Mouse (Mus musculus) midbrain, embryonic 11.5 days (tissue): ENCODE measurements around the gene Scgn. TPM values are rescaled to one million over a fixed set of nuclear protein-coding genes. Genes with fewer than 3 reads are reported as not detected.

Experiments
- ATAC-seq: fragments of 200-750 bp; cut with Nextera tagmentation; 2 replicates; pipeline ENCODE4 v1.8.0; 2017; ENCODE audit warnings: moderate TSS enrichment, moderate library complexity; ENCODE audit not compliant: low FRiP score
- DNase-seq: peaks from one replicate; pipeline ENCODE4 v3.0.0; 2015; ENCODE audit warnings: low spot score; ENCODE audit errors: missing footprints
- H3K27ac ChIP-seq: fragments of 300-500 bp; sonication (generic); 2 replicates; pipeline ENCODE4 v1.5.1; 2014; ENCODE audit warnings: low read depth, low read length
- H3K27me3 ChIP-seq: fragments of 300-500 bp; sonication (generic); 2 replicates; pipeline ENCODE4 v1.6.1; 2014; ENCODE audit warnings: mild to moderate bottlenecking, low read length, moderate library complexity, mixed read lengths; ENCODE audit not compliant: control insufficient read depth, insufficient read depth
- H3K36me3 ChIP-seq: fragments of 300-500 bp; sonication (generic); 2 replicates; pipeline ENCODE4 v1.6.1; 2014; ENCODE audit warnings: mild to moderate bottlenecking, low read length, moderate library complexity, mixed read lengths; ENCODE audit not compliant: control insufficient read depth, insufficient read depth
- H3K4me1 ChIP-seq: fragments of 300-500 bp; sonication (generic); 2 replicates; pipeline ENCODE4 v1.6.1; 2014; ENCODE audit warnings: low read length; ENCODE audit not compliant: control insufficient read depth, insufficient read depth
- H3K4me2 ChIP-seq: fragments of 300-500 bp; sonication (generic); 2 replicates; pipeline ENCODE4 v1.6.1; 2014; ENCODE audit warnings: mild to moderate bottlenecking, moderate library complexity
- H3K4me3 ChIP-seq: fragments of 300-500 bp; sonication (generic); 2 replicates; pipeline ENCODE4 v1.5.1; 2014; ENCODE audit warnings: low read depth, low read length
- H3K9ac ChIP-seq: fragments of 300-500 bp; sonication (generic); 2 replicates; pipeline ENCODE4 v1.6.1; 2014; ENCODE audit warnings: low read length
- H3K9me3 ChIP-seq: fragments of 300-500 bp; sonication (generic); 2 replicates; pipeline ENCODE4 v1.6.1; 2016; ENCODE audit warnings: low read length; ENCODE audit not compliant: control insufficient read depth
- WGBS: fragments of 180-500 bp; shearing (Covaris S2); extraction: QIAGEN DNeasy Blood & Tissue Kit; methylation state at CpG from one replicate; pipeline ENCODE4 v1.1.7; 2014; 5-methylcytosine and 5-hydroxymethylcytosine counted together
- polyA plus RNA-seq: library from polyadenylated mRNA; unstranded; fragments of >200 nt; fragmentation: Nextera tagmentation; extraction: Ambion mirVana; gene quantifications from 2 replicates; pipeline ENCODE4 v1.2.1, GENCODE M21; 2014

Gene Scgn
- polyA plus RNA-seq, 1 experiment from 2014 or later: 0.56 TPM

- Histone ChIP-seq H3K27ac (peak overlapping the region; percentile 14; the same call in 1 of the 2 replicates), H3K4me3 (no peak overlapping the region), H3K36me3 (no peaks in the 10 kb centered on the region), H3K4me2 (no peak overlapping the region), H3K9me3 (no peaks in the 10 kb centered on the region), H3K27me3 (no peaks in the 10 kb centered on the region), H3K9ac (no peak overlapping the region), H3K4me1 (0 out of 2 replicates have a peak, but pooled peaks cover 3% of the 10 kb centered on the region)
- ATAC-seq (peak; percentile 88), DNase-seq (peak; percentile 90)
- 37% methylated on average over 14 of the region's 14 CpGs for WGBS
Observed at GRCm38 (mm10) chr13:23949484-23950246, 41.3 kb downstream of the Scgn start.

- no peak for ATAC-seq
- H3K4me2 ChIP-seq: no peak overlapping the region
- H3K9ac ChIP-seq: no peak overlapping the region
- no peaks in the 10 kb centered on the region for H3K36me3 ChIP-seq
- no peaks in the 10 kb centered on the region for H3K9me3 ChIP-seq
- 45% methylated on average over 2 of the region's 2 CpGs for WGBS
- H3K4me3 ChIP-seq: no peak overlapping the region
- 0 out of 2 replicates have a peak, but pooled peaks cover 3% of the 10 kb centered on the region for H3K4me1 ChIP-seq
- no peak for DNase-seq
- H3K27ac ChIP-seq: no peak overlapping the region
- H3K27me3 ChIP-seq: no peaks in the 10 kb centered on the region
Observed at GRCm38 (mm10) chr13:23946254-23946653, 44.8 kb downstream of the Scgn start.

DNA sequence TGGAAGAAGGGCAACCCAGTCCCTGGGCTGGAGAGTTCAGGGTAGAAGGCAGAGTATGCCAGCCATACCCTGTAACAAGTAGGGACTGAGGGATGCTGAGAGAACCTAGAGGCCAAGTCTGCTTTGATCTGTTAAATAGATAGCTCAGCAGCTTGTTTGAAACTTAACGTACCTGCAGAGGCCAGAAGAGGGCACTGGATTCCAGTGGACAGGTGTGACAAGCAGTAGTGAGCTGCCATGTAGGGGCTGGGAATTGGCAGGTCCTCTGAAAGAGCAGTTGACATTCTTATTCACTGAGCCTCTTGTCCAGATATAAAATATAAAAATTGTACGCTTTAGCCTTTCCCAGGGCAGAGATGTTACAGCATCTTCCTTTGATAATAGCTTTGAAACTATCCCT, 48.2 kb downstream of the Scgn start:
- H3K27me3 ChIP-seq: no peaks in the 10 kb centered on the region
- ATAC-seq: no peak
- H3K36me3 ChIP-seq: no peaks in the 10 kb centered on the region
- H3K4me2 ChIP-seq: no peak overlapping the region
- WGBS: 63% methylated on average over 2 of the region's 2 CpGs
- H3K9me3 ChIP-seq: no peaks in the 10 kb centered on the region
- no peak overlapping the region for H3K4me3 ChIP-seq
- H3K27ac ChIP-seq: no peak overlapping the region
- no peak for DNase-seq
- no peaks in the 10 kb centered on the region for H3K4me1 ChIP-seq
- H3K9ac ChIP-seq: no peak overlapping the region

DNA sequence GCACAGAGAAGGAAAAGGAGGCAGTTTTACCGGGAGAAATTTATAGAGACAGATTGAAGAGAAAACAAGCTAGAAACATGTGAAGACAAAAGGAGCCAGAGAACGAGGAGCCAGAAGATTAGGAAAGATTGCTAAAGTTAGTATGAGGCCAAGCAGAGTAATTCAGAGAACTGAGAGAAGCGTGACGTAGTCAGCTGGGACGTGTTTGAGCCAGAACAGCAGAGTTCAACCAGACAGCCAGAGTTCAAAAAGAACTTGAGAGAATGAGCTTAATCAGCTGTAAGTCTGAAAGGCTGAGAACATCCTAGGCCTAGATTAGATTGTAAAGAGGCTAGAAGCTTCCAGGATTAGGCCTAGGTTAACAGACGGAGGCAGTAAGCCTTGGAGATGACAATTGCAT, 50.7 kb downstream of the Scgn start:
- H3K27me3 ChIP-seq: no peaks in the 10 kb centered on the region
- H3K27ac ChIP-seq: no peak overlapping the region
- H3K4me2 ChIP-seq: no peak overlapping the region
- H3K9ac ChIP-seq: no peak overlapping the region
- WGBS: 52% methylated on average over 6 of the region's 6 CpGs
- H3K4me1 ChIP-seq: no peaks in the 10 kb centered on the region
- DNase-seq (no peak), ATAC-seq (no peak)
- H3K9me3 ChIP-seq: no peaks in the 10 kb centered on the region
- no peak overlapping the region for H3K4me3 ChIP-seq
- H3K36me3 ChIP-seq: no peaks in the 10 kb centered on the region

- Histone ChIP-seq H3K9ac (no peak overlapping the region), H3K9me3 (no peaks in the 10 kb centered on the region), H3K4me1 (no peaks in the 10 kb centered on the region), H3K27ac (no peak overlapping the region), H3K4me3 (no peak overlapping the region), H3K27me3 (no peaks in the 10 kb centered on the region), H3K4me2 (no peak overlapping the region), H3K36me3 (no peaks in the 10 kb centered on the region)
- DNase-seq (no peak), ATAC-seq (no peak)
- WGBS: 89% methylated on average over 1 of the region's 1 CpGs
Observed at GRCm38 (mm10) chr13:23938699-23939098, 52.3 kb downstream of the Scgn start.

DNA sequence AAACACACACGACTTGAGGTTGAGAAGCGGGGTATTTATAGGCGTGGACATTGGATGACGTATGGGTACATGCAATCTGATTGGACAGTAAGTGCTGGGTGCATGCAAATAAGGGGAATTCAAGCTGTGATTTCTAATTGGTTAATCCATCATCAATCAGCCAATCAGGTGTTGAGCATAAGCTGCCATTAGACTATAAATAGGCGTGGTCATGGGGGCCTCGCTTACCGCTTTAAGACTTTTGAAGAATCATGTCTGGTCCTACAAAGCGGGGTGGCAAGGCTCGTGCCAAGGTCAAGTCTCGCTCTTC, 56.8 kb downstream of the Scgn start, which contains the start of gene Hist1h2aa:
Gene Hist1h2aa, plus strand, starts transcription at position 252 of the 310 bp plus-strand sequence.
- Histone ChIP-seq H3K27me3 (no peaks in the 10 kb centered on the region), H3K9me3 (no peaks in the 10 kb centered on the region), H3K4me2 (no peak within 1 kb of the TSS), H3K9ac (no peak within 1 kb of the TSS), H3K4me1 (no peaks in the 10 kb centered on the region), H3K36me3 (no peaks in the 10 kb centered on the region), H3K27ac (no peak within 1 kb of the TSS), H3K4me3 (no peak within 1 kb of the TSS)
- 92% methylated on average over 10 of the region's 10 CpGs for WGBS
- ATAC-seq (no peak), DNase-seq (no peak)

DNA sequence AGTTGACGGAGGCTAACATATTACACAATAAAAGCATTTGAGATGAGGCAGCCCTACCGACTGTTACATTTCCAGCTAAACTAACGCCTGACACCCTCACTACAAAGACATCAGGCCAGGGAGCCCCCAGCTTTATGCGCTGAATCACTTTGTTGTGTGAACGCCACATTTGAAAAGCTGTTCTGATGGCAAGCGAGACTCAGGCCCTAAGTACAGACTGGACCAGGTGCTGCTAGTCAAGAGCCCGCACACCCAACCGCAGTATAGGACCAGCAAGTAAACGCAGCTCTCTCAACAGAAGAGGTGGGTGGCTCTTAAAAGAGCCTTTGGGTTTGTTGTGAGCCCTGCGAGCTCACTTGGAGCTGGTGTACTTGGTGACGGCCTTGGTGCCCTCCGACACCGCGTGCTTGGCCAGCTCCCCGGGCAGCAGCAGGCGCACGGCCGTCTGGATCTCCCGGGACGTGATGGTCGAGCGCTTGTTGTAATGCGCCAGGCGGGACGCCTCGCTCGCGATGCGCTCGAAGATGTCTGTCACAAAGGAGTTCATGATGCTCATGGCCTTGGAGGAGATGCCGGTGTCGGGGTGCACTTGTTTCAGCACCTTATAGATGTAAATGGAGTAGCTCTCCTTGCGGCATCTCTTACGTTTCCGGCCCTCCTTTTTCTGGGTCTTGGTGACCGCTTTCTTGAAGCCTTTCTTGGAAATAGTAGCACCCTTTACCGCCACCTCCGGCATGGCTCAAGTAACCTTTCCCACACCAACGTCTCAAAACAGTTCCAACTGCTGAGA, 57.4 kb downstream of the Scgn start, which contains the start of gene Hist1h2ba:
Gene Hist1h2ba, minus strand, starts transcription at position 736 of the 790 bp plus-strand sequence.
- no peak within 1 kb of the TSS for H3K27ac ChIP-seq
- no peaks in the 10 kb centered on the region for H3K36me3 ChIP-seq
- no peak within 1 kb of the TSS for H3K4me3 ChIP-seq
- 92% methylated on average over 36 of the region's 39 CpGs for WGBS
- H3K4me2 ChIP-seq: no peak within 1 kb of the TSS
- no peaks in the 10 kb centered on the region for H3K4me1 ChIP-seq
- ATAC-seq: no peak
- no peak within 1 kb of the TSS for H3K9ac ChIP-seq
- H3K9me3 ChIP-seq: no peaks in the 10 kb centered on the region
- no peaks in the 10 kb centered on the region for H3K27me3 ChIP-seq
- DNase-seq: no peak

DNA sequence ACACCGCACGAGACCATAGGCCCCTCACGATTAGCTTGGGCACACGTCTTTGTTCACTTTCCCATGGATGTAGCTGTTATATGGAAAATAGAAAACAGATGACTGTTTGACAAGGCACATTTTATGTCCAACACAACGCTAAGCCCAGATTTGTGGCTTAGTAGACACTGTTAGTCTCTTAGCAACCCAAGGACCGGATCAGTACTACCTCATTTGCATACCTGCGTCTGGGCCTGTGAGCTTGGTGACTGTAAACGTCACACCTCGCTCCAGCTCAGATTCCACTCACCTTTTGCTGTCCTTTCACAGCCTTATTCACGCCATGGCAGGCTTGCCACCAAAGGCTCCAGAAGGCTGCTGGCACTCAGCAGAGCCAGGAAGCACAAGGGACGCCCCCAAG, 60.1 kb downstream of the Scgn start:
- H3K9ac ChIP-seq: no peak overlapping the region
- no peaks in the 10 kb centered on the region for H3K9me3 ChIP-seq
- WGBS: 74% methylated on average over 11 of the region's 11 CpGs
- peaks cover 2% of the 10 kb centered on the region; the same call in 1 of the 2 replicates for H3K4me1 ChIP-seq
- H3K4me3 ChIP-seq: no peak overlapping the region
- ATAC-seq: no peak
- no peak overlapping the region for H3K27ac ChIP-seq
- H3K36me3 ChIP-seq: no peaks in the 10 kb centered on the region
- H3K27me3 ChIP-seq: no peaks in the 10 kb centered on the region
- DNase-seq: no peak
- no peak overlapping the region for H3K4me2 ChIP-seq

DNA sequence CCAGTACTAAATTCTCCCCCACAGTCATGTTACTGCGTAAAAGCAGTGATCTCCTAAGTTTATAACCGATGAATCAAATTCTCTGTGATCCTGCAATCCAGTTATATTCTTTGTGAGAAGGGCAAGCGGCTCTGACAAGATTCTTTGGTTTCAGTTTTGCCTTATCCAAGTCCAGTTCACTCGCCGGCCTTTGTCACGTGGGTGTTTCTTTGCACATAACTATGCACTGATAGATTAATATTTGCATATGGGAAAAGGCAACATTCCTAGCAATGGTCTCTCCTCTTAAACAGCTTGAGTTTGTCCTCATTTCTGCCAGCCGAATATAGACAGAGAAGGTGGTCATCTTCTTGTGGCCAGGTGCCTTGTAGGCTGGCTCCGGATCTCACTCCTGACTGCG, 60.6 kb downstream of the Scgn start:
- peaks cover 2% of the 10 kb centered on the region; the same call in 1 of the 2 replicates for H3K4me1 ChIP-seq
- H3K9me3 ChIP-seq: no peaks in the 10 kb centered on the region
- ATAC-seq: no peak
- H3K4me3 ChIP-seq: no peak overlapping the region
- H3K36me3 ChIP-seq: no peaks in the 10 kb centered on the region
- no peak overlapping the region for H3K9ac ChIP-seq
- DNase-seq: no peak
- 95% methylated on average over 9 of the region's 9 CpGs for WGBS
- H3K4me2 ChIP-seq: no peak overlapping the region
- no peak overlapping the region for H3K27ac ChIP-seq
- no peaks in the 10 kb centered on the region for H3K27me3 ChIP-seq
